Mouse (Mus musculus): ENCODE results near the gene Igfbp4. TPM values are rescaled to one million over a fixed set of nuclear protein-coding genes. Genes with fewer than 3 reads are reported as not detected.
A peak's percentile ranks its signal among the peaks of the same experiment; 100 is the strongest.

The Igfbp4 gene
- total and polyA plus RNA-seq, 3 experiments: 89.8 to 221 TPM; not detected in 1

DNA sequence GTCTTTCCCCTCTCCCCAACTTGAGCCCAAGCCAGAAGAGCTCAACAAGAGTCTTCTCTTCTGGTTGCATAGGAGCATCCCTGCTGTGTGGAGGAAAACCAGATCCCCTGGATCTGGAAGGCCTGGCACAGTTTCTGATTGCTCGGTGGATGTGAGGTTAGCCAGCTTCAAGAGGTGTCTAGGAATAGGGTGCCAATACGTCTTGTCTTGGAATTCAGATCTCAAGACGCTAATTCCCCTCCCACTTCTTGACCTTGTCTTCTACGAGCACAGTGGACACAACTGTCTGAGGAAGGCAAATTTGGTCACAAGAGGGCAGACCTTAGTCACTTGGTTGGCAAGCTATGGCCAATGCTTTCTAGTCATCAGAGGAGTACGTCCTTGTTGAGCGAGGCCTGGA is 2.6 kb downstream of the Igfbp4 start:
- H3K9ac ChIP-seq (ENCODE audit: control insufficient read depth, low read depth, low read length, poor library complexity, severe bottlenecking): no peak overlapping the region
- no peak overlapping the region for H3K27ac ChIP-seq (ENCODE audit: control insufficient read depth, low read depth, low read length)
- no peak for DNase-seq (ENCODE audit: low read depth, low spot score)
- TF ChIP-seq SIN3A (IDR thresholded peaks at IDR 0.05; ENCODE audit: low read length) (no peak), MAX (IDR thresholded peaks at IDR 0.05; ENCODE audit: low read length) (no peak), SMC3 (IDR thresholded peaks at IDR 0.05; ENCODE audit: low read depth, low read length) (0 out of 2 replicates have a peak, but pooled peaks have one; percentile 21)
- H3K27me3 ChIP-seq (ENCODE audit: control insufficient read depth in 1 of 2, insufficient read depth in 2 of 2, low read length in 2 of 2): no peaks in the 10 kb centered on the region
- H3K4me3 ChIP-seq (ENCODE audit: control insufficient read depth in 1 of 2, insufficient read depth in 1 of 2, low read depth in 2 of 2, low read length in 2 of 2): no peak overlapping the region
- H3K36me3 ChIP-seq (ENCODE audit: control insufficient read depth in 1 of 2, insufficient read depth in 2 of 2, low read length in 2 of 2): no peaks in the 10 kb centered on the region
- no peaks in the 10 kb centered on the region for H3K9me3 ChIP-seq (replicated peaks; ENCODE audit: insufficient read depth, low read length)
- H3K79me2 ChIP-seq (ENCODE audit: control insufficient read depth, insufficient read depth, low read length, poor library complexity): peaks cover 9% of the 10 kb centered on the region
- H3K4me1 ChIP-seq (ENCODE audit: control insufficient read depth in 1 of 2, insufficient read depth in 2 of 2, low read length in 2 of 2): peaks cover 0 to 6% of the 10 kb centered on the region in 2 experiments; a peak in 1 of 4 replicates

- Histone ChIP-seq H3K79me2 (ENCODE audit: control insufficient read depth, insufficient read depth, low read length, poor library complexity) (peaks cover 9% of the 10 kb centered on the region), H3K27ac (ENCODE audit: control insufficient read depth, low read depth, low read length) (no peak overlapping the region), H3K9me3 (replicated peaks; ENCODE audit: insufficient read depth, low read length) (no peaks in the 10 kb centered on the region), H3K4me1 (ENCODE audit: control insufficient read depth in 1 of 2, insufficient read depth in 2 of 2, low read length in 2 of 2) (peaks cover 0 to 6% of the 10 kb centered on the region in 2 experiments; a peak in 1 of 4 replicates), H3K4me3 (ENCODE audit: control insufficient read depth in 1 of 2, insufficient read depth in 1 of 2, low read depth in 2 of 2, low read length in 2 of 2) (no peak overlapping the region), H3K27me3 (ENCODE audit: control insufficient read depth in 1 of 2, insufficient read depth in 2 of 2, low read length in 2 of 2) (no peaks in the 10 kb centered on the region), H3K9ac (ENCODE audit: control insufficient read depth, low read depth, low read length, poor library complexity, severe bottlenecking) (no peak overlapping the region), H3K36me3 (ENCODE audit: control insufficient read depth in 1 of 2, insufficient read depth in 2 of 2, low read length in 2 of 2) (no peaks in the 10 kb centered on the region)
- no peak for DNase-seq (ENCODE audit: low read depth, low spot score)
- TF ChIP-seq USF1 (IDR thresholded peaks at IDR 0.05; ENCODE audit: low read depth, low read length) (no peak), HCFC1 (IDR thresholded peaks at IDR 0.05; ENCODE audit: low read depth, low read length) (no peak), USF2 (IDR thresholded peaks at IDR 0.05; ENCODE audit: borderline replicate concordance in 1 of 2, insufficient read depth in 1 of 2, low read depth in 1 of 2, low read length in 2 of 2) (no peak), TAL1 (IDR thresholded peaks at IDR 0.05; ENCODE audit: low read length) (no peak), MXI1 (IDR thresholded peaks at IDR 0.05; ENCODE audit: low read depth, low read length) (no peak), ZC3H11A (IDR thresholded peaks at IDR 0.05; ENCODE audit: low read depth, low read length) (no peak), BHLHE40 (IDR thresholded peaks at IDR 0.05; ENCODE audit: borderline replicate concordance, low read depth, low read length) (no peak), GABPA (IDR thresholded peaks at IDR 0.05; ENCODE audit: low read depth, low read length) (no peak), E2F4 (IDR thresholded peaks at IDR 0.05; ENCODE audit: borderline replicate concordance, low read depth, low read length) (no peak), ETS1 (IDR thresholded peaks at IDR 0.05; ENCODE audit: low read depth, low read length) (no peak), JUND (IDR thresholded peaks at IDR 0.05; ENCODE audit: low read depth, low read length) (no peak), CHD1 (IDR thresholded peaks at IDR 0.05; ENCODE audit: low read depth, low read length) (no peak), TBP (IDR thresholded peaks at IDR 0.05; ENCODE audit: low read depth, low read length) (no peak), GATA1 (IDR thresholded peaks at IDR 0.05; ENCODE audit: low read depth, low read length) (no peak), UBTF (IDR thresholded peaks at IDR 0.05; ENCODE audit: borderline replicate concordance, insufficient read depth, low read depth, low read length) (no peak), NELFE (IDR thresholded peaks at IDR 0.05; ENCODE audit: low read depth, low read length) (no peak), MYB (IDR thresholded peaks at IDR 0.05; ENCODE audit: low read depth, low read length) (no peak), POLR2AphosphoS2 (IDR thresholded peaks at IDR 0.05; ENCODE audit: low read length) (no peak), RAD21 (IDR thresholded peaks at IDR 0.05; ENCODE audit: low read depth, low read length) (no peak), ZMIZ1 (IDR thresholded peaks at IDR 0.05; ENCODE audit: low read depth, low read length) (no peak)
Observed at GRCm38 (mm10) chr11:99044306-99044705, 3.3 kb downstream of the Igfbp4 start.
